Mouse (Mus musculus) bone marrow, adult 2 months (tissue): ENCODE data around the gene Zdhhc18.

ENCODE experiments used
- CTCF ChIP-seq: fragments of 200-500 bp; IDR thresholded peaks from 2 replicates; pipeline ENCODE4 v1.5.1; 2011; ENCODE audit warnings: low read length, control low read depth; ENCODE audit not compliant: control insufficient read depth, insufficient read depth
- POLR2A ChIP-seq: fragments of 200-500 bp; IDR thresholded peaks from 2 replicates; pipeline ENCODE4 v1.6.1; 2011; ENCODE audit warnings: low read depth, mild to moderate bottlenecking, control low read depth, low read length, borderline replicate concordance; ENCODE audit not compliant: control insufficient read depth

GRCm38 (mm10) chr4:133628517-133628916 lies 21.4 kb downstream of the Zdhhc18 start:
- TF ChIP-seq CTCF (no peak), POLR2A (no peak)
